21 mouse cellular contexts compared by ENCODE assay signal in genomic region chr10:90779561-90780400, GRCm38 (mm10).
DNase-seq lines count a peak whose midpoint lies in the region; ATAC-seq and TF ChIP-seq lines count a peak whose summit lies in the region.
"Had no signal": no experiment of that assay in that cellular context is flagged by ENCODE, and none has a peak within 500 bp of the region (broad histone marks: within the 10 kb centered on the region; RNA-seq: fewer than 3 reads in every experiment).

No protein-coding gene starts in this region.

- no peak for DNase-seq in forebrain, postnatal 0 days
- DNase-seq in kidney, adult 9 months = peak; percentile 7
- no peak for DNase-seq in brain, embryonic 14.5 days (ENCODE audit: low read depth)
- DNase-seq: adrenal gland, postnatal 14 days; cerebellum, adult 11-12 months; cerebellum, postnatal 36 days; kidney, adult 11 months; lung, postnatal 4 days had no signal

- no peaks in the 10 kb centered on the region for H3K9me3 ChIP-seq in forebrain, postnatal 0 days (ENCODE audit: low read length)
- no peaks in the 10 kb centered on the region for H3K9me3 ChIP-seq in forebrain, embryonic 16.5 days (ENCODE audit: control insufficient read depth, low read length)
- no peaks in the 10 kb centered on the region for H3K9me3 ChIP-seq in kidney, embryonic 16.5 days (ENCODE audit: low read length)
- no peaks in the 10 kb centered on the region for H3K9me3 ChIP-seq in ES-Bruce4 (replicated peaks; ENCODE audit: control insufficient read depth, insufficient read depth, low read length, poor library complexity, severe bottlenecking)
- H3K9me3 ChIP-seq: forebrain, embryonic 12.5 days; heart, embryonic 10.5 days; hindbrain, embryonic 12.5 days; limb, embryonic 13.5 days; lung, embryonic 15.5 days; midbrain, embryonic 10.5 days; neural tube, embryonic 13.5 days had no signal

- H3K27ac ChIP-seq in forebrain, postnatal 0 days (ENCODE audit: low read depth, low read length) = no peak overlapping the region
- H3K27ac ChIP-seq in forebrain, embryonic 16.5 days (ENCODE audit: low read length) = no peak overlapping the region
- no peak overlapping the region for H3K27ac ChIP-seq in kidney, embryonic 16.5 days (ENCODE audit: low read length)
- H3K27ac ChIP-seq in ES-Bruce4 (ENCODE audit: insufficient read depth, low read length) = no peak overlapping the region
- H3K27ac ChIP-seq: forebrain, embryonic 12.5 days; heart, embryonic 10.5 days; hindbrain, embryonic 12.5 days; limb, embryonic 13.5 days; liver, embryonic 14.5 days; lung, embryonic 15.5 days; midbrain, embryonic 10.5 days; neural tube, embryonic 13.5 days had no signal

- H3K4me1 ChIP-seq in forebrain, postnatal 0 days (ENCODE audit: insufficient read depth) = no peaks in the 10 kb centered on the region
- no peaks in the 10 kb centered on the region for H3K4me1 ChIP-seq in forebrain, embryonic 16.5 days (replicated peaks; ENCODE audit: control insufficient read depth, insufficient read depth, low read length)
- H3K4me1 ChIP-seq in kidney, embryonic 16.5 days (ENCODE audit: insufficient read depth, low read length) = no peaks in the 10 kb centered on the region
- H3K4me1 ChIP-seq in ES-Bruce4 (ENCODE audit: control insufficient read depth, insufficient read depth, low read length) = no peaks in the 10 kb centered on the region
- H3K4me1 ChIP-seq: forebrain, embryonic 12.5 days; heart, embryonic 10.5 days; hindbrain, embryonic 12.5 days; limb, embryonic 13.5 days; lung, embryonic 15.5 days; neural tube, embryonic 13.5 days had no signal

- H3K9ac ChIP-seq in forebrain, postnatal 0 days = no peak overlapping the region
- no peak overlapping the region for H3K9ac ChIP-seq in forebrain, embryonic 16.5 days (replicated peaks; ENCODE audit: low read depth, low read length)
- no peak overlapping the region for H3K9ac ChIP-seq in kidney, embryonic 16.5 days (replicated peaks; ENCODE audit: low read length)
- H3K9ac ChIP-seq in ES-Bruce4 (ENCODE audit: low read depth, poor library complexity, severe bottlenecking) = no peak overlapping the region
- H3K9ac ChIP-seq: forebrain, embryonic 12.5 days; hindbrain, embryonic 12.5 days; limb, embryonic 13.5 days; liver, embryonic 14.5 days; lung, embryonic 15.5 days; neural tube, embryonic 13.5 days had no signal

- H3K4me3 ChIP-seq in forebrain, postnatal 0 days (ENCODE audit: low read depth, low read length) = no peak overlapping the region
- no peak overlapping the region for H3K4me3 ChIP-seq in forebrain, embryonic 16.5 days (replicated peaks; ENCODE audit: low read length)
- H3K4me3 ChIP-seq in kidney, embryonic 16.5 days (ENCODE audit: low read length) = no peak overlapping the region
- H3K4me3 ChIP-seq in ES-Bruce4 (ENCODE audit: low read depth, low read length) = no peak overlapping the region
- H3K4me3 ChIP-seq: forebrain, embryonic 12.5 days; heart, embryonic 10.5 days; hindbrain, embryonic 12.5 days; limb, embryonic 13.5 days; lung, embryonic 15.5 days; midbrain, embryonic 10.5 days; neural tube, embryonic 13.5 days had no signal

- TF ChIP-seq POLR2A in ES-Bruce4 (IDR thresholded peaks at IDR 0.05; ENCODE audit: insufficient read depth, low read length) = no peak
- TF ChIP-seq POLR2A in brain, embryonic 14.5 days (IDR thresholded peaks at IDR 0.05; ENCODE audit: borderline replicate concordance, extremely low read depth, insufficient read depth, insufficient read length, poor library complexity, severe bottlenecking) = no peak

- H3K36me3 ChIP-seq in forebrain, postnatal 0 days (ENCODE audit: insufficient read depth) = no peaks in the 10 kb centered on the region
- H3K36me3 ChIP-seq in forebrain, embryonic 16.5 days (ENCODE audit: control insufficient read depth, insufficient read depth) = no peaks in the 10 kb centered on the region
- no peaks in the 10 kb centered on the region for H3K36me3 ChIP-seq in kidney, embryonic 16.5 days (ENCODE audit: insufficient read depth, low read length)
- no peaks in the 10 kb centered on the region for H3K36me3 ChIP-seq in ES-Bruce4 (ENCODE audit: control insufficient read depth, insufficient read depth, low read length, poor library complexity, severe bottlenecking)
- H3K36me3 ChIP-seq: forebrain, embryonic 12.5 days; heart, embryonic 10.5 days; hindbrain, embryonic 12.5 days; limb, embryonic 13.5 days; lung, embryonic 15.5 days; midbrain, embryonic 10.5 days; neural tube, embryonic 13.5 days had no signal

- no peaks in the 10 kb centered on the region for H3K27me3 ChIP-seq in forebrain, postnatal 0 days (ENCODE audit: insufficient read depth, low read length)
- no peaks in the 10 kb centered on the region for H3K27me3 ChIP-seq in forebrain, embryonic 16.5 days (replicated peaks; ENCODE audit: control insufficient read depth, insufficient read depth, low read length)
- no peaks in the 10 kb centered on the region for H3K27me3 ChIP-seq in kidney, embryonic 16.5 days (ENCODE audit: insufficient read depth, low read length)
- H3K27me3 ChIP-seq in ES-Bruce4 (ENCODE audit: control insufficient read depth, insufficient read depth, low read length, poor library complexity, severe bottlenecking) = no peaks in the 10 kb centered on the region
- H3K27me3 ChIP-seq: forebrain, embryonic 12.5 days; hindbrain, embryonic 12.5 days; limb, embryonic 13.5 days; lung, embryonic 15.5 days; neural tube, embryonic 13.5 days had no signal

- WGBS in forebrain, postnatal 0 days = 44% methylated on average over 13 of the region's 13 CpGs
- WGBS in forebrain, embryonic 16.5 days = 44% methylated on average over 13 of the region's 13 CpGs
- WGBS in kidney, embryonic 16.5 days = 64% methylated on average over 13 of the region's 13 CpGs

- no peak for ATAC-seq in forebrain, postnatal 0 days
- ATAC-seq in forebrain, embryonic 16.5 days = no peak
- ATAC-seq in kidney, embryonic 16.5 days (ENCODE audit: low FRiP score, low TSS enrichment) = no peak
- ATAC-seq in CD4-positive, CD25-positive, alpha-beta regulatory T cell, adult 4 months = no peak
- ATAC-seq: activated CD4-positive, CD25-positive, alpha-beta regulatory T cell, adult 4 months had no signal

- 0 out of 2 replicates have a peak, but pooled peaks have one; percentile 11 for TF ChIP-seq CTCF in forebrain, postnatal 0 days (IDR thresholded peaks at IDR 0.05; ENCODE audit: low read depth)
- peak; percentile 36 for TF ChIP-seq CTCF in ES-Bruce4 (IDR thresholded peaks at IDR 0.05; ENCODE audit: low read depth, low read length)
- peak; percentile 18; the same call in 1 of the 2 replicates for TF ChIP-seq CTCF in brain, embryonic 14.5 days (IDR thresholded peaks at IDR 0.05; ENCODE audit: borderline replicate concordance, extremely low read depth, insufficient read depth, insufficient read length)

- no peak for TF ChIP-seq EP300 in ES-Bruce4 (IDR thresholded peaks at IDR 0.05; ENCODE audit: insufficient read depth, low read depth, low read length)

- no peak overlapping the region for H3K4me2 ChIP-seq in forebrain, postnatal 0 days (ENCODE audit: low read depth)
- no peak overlapping the region for H3K4me2 ChIP-seq in forebrain, embryonic 16.5 days (ENCODE audit: low read length)
- H3K4me2 ChIP-seq in kidney, embryonic 16.5 days (replicated peaks; ENCODE audit: low read depth, low read length) = no peak overlapping the region
- H3K4me2 ChIP-seq: forebrain, embryonic 12.5 days; hindbrain, embryonic 12.5 days; limb, embryonic 13.5 days; lung, embryonic 15.5 days; neural tube, embryonic 13.5 days had no signal
